Mouse (Mus musculus): Measurements from ENCODE around the gene Defb15.
A peak's percentile ranks its signal among the peaks of the same experiment; 100 is the strongest.
"Not testable (repeated sequence)": the region's sequence is repeated elsewhere in the genome, so short reads cannot be mapped to it uniquely, and the experiment has no call there.

The Defb15 gene

DNA sequence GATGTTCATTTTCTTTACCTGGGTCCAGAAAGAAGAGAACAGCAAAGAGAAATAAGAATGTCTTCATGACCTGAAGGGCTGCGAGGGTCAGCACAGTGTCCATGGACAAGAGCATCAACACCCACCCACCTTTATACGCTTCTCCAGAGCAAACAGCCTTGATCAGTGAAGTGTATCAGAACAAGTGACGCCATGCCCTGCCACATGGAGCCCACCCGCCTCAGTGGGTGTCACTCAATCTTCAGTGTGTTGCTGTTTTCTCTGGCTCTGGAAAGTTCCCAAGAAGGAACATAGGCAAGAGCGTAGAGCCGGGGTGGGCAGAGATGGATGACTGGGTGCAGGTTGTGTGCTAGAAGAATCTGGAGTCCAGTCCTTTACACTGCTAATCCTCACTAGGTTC, at the start of gene Defb15:
Gene Defb15 (minus strand): TSS at position 101 of the 400 bp plus-strand sequence.
- DNase-seq (ENCODE audit: low spot score) = no peak

- DNase-seq (ENCODE audit: low spot score) = no peak
Measured at GRCm38 (mm10) chr8:21981664-21982337, 49.3 kb upstream of the Defb15 start.

DNA sequence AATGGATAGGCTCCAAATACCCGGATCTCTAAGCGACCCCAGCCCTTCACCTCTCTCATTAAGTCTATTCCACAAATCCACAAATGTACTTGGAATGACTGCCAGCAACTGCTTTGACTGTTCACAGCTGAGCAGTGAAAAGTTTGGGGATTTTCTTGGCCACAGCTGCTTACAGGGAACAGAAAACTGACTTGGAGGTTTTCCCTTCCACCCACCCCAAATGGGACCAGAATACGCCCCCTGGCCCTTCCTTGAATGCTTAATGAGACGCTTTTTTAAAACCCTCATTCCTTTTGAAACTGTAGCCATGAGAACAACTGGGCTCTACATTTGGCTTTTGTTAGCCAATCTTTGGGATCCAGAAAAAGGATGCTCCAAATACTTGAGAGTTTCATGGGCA, 45.7 kb upstream of the Defb15 start:
- no peak for DNase-seq (ENCODE audit: low spot score)

DNA sequence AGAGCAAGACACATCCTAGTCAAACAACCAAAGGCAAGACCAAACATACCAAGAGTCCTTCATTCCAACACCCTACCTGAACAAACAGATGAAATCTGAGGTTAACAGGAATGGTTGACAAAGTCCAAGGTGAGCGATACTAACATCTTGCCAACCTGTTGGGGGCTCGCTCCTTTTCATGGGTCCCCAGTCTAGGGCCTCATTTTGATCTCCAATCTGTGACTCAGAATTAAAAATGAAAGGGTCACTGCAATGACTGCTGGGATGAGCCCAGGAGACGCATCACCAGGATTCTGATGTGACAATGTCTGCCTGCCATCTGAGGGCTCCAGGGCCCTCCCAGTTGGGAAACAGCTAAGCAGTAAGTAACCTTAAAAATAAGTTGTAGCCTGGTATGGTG, 37.0 kb upstream of the Defb15 start, which contains the start of gene Ccdc70:
Gene Ccdc70 (plus strand): TSS at position 301 of the 400 bp plus-strand sequence.
- DNase-seq (ENCODE audit: low spot score) = no peak

- no peak for DNase-seq (ENCODE audit: low spot score)
Measured at GRCm38 (mm10) chr8:21966646-21967045, 34.1 kb upstream of the Defb15 start.

- DNase-seq (ENCODE audit: low spot score) = no peak
Measured at GRCm38 (mm10) chr8:21958414-21958813, 25.9 kb upstream of the Defb15 start, which contains the start of gene Fam90a1a. TSS of gene Fam90a1a (plus strand) at chr8:21958714.

GRCm38 (mm10) chr8:21956336-21956735, 23.8 kb upstream of the Defb15 start:
- no peak for DNase-seq (ENCODE audit: low spot score)

DNA sequence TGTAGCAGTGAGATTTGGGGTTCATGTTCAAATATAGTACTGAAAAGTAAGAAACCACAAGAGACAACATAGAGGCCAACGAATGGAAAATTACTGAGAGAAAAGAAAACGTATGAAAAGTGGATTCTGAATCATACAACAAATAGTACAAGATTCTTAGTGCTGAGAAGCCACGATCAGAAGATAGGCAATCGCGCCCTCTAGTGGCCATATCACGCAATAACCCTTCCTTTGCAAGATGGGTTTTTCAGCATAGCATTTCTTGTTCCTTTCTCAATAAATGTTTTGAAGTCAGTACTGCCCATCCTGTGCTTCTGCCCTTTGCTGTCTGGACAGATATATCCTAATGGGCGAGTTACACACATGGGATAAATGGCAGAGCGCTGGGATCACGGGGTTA, 22.8 kb upstream of the Defb15 start:
- DNase-seq (ENCODE audit: low spot score) = peak; percentile 11

DNA sequence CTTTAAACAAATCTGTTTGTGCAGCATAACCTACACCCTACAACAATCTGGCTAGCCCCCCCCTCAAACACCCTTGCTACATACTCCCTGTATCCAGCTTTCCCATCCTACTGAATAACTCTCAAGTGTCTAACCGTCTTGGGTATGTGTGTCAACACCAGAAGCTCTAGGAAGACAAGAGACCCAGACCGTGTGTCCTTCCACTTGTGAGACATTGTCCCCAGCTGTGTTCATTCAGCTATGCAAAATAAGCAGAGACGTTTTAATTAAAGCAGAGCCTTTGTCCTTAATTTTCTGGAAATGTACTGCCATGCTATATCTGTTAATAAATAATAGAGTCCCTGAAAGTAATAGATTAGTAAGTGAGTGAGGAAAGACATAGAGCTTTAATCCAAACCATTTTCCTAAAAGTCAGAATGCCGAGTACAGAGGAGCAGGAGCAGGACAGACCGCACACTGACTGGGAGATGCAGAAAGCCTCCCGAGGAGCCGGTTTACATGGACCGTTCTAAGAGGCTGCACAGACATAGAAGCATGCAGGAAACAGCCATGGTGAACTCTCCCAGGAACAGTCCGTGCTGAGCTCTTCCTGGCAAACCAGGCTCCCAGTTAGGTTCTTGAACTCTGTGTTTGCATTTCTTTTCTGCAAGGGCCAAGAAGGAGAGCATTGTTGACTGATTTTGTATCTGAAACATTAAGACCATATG, 15.0 kb upstream of the Defb15 start:
- no peak for DNase-seq (ENCODE audit: low spot score)

DNA sequence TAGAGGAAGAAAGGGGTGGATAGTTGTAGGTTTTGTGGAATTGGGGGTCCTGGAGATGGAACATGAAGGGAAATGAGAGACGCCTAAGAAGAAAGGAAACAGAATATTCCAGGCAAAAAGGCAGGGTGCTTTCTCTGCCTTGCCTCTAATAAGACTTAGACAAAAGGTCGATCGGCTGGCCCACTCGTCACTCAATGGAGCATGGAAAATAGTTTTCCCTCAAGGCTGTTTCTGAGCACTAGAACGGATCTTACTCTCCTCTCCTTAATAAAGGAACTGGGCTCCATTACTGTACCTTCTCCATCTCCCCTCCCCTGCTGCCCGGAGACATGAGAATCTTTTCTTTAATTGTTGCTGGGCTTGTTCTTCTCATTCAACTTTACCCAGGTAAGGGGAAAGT, 14.0 kb upstream of the Defb15 start, which contains the start of gene Defb13:
Gene Defb13 (plus strand): TSS at position 301 of the 400 bp plus-strand sequence.
- DNase-seq (ENCODE audit: low spot score) = no peak

GRCm38 (mm10) chr8:21938052-21938451, 5.5 kb upstream of the Defb15 start, which contains the start of gene Defb35:
TSS of gene Defb35 (plus strand) at chr8:21938352.
- DNase-seq (ENCODE audit: low spot score) = not testable (repeated sequence)

- not testable (repeated sequence) for DNase-seq (ENCODE audit: low spot score)
Measured at GRCm38 (mm10) chr8:21930754-21931153, 1.8 kb downstream of the Defb15 start.

DNA sequence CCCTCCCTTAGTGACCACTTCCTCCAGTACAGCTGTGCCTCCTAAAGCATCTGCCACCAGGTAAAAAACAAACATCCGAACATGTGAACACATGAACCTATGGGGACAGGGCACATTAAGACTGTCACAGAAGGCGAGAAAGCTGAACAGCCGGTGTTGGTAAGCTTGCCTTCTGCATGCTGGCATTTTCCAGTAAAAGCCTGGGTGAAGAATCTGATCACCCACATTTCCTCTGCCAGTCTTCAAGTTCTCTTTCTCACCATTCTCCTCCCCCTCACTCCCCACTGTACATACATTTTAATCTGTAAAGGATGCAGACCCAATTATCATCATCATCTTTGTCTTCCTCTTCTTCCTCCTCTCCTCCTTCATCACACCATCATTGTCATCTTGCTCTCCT, 16.9 kb downstream of the Defb15 start:
- DNase-seq (ENCODE audit: low spot score) = no peak

DNA sequence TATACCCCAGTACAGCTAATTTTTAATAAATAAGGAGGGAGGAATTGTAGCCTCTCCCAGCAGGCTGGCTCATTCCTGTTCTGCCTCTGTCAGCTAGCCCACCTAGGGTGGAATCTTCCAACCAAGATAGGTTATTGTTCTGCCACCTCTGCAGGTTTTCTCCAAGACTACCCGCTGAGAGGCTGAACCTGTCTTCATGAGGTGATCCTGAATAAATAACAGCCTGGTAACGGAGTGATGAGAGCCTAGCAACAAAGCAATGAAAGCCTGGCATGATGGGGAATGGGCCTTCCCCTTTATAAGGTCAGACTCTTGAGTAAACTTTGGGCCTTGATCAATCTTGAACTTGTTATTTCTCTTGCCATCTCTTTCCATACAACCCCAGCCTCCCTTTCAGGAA, 20.0 kb downstream of the Defb15 start:
- DNase-seq (ENCODE audit: low spot score) = no peak

GRCm38 (mm10) chr8:21911931-21912330, 20.6 kb downstream of the Defb15 start:
- no peak for DNase-seq (ENCODE audit: low spot score)

- not testable (repeated sequence) for DNase-seq (ENCODE audit: low spot score)
Measured at GRCm38 (mm10) chr8:21906290-21906689, 26.2 kb downstream of the Defb15 start, which contains the start of gene Defb11. TSS of gene Defb11 (minus strand) at chr8:21906412.

DNA sequence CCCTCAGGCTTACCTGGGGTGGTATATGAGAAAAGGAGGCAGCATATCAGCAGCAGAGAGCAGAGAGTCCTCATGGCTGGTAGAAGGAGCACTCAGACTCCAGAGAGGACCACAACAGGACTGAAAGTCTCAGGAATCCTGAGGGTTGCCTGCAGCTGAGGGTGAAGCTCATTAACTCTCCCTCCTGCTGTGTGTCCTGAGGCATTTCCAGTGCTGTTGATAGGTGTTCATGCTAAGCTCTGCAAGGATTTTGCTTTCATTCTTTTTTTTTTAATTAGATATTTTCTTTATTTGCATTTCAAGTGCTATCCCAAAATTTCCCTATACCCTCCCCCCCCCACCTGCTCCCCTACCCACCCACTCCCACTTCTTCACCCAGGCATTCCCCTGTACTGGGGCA, 47.2 kb downstream of the Defb15 start, which contains the start of gene Defb9:
Gene Defb9 (minus strand): TSS at position 101 of the 400 bp plus-strand sequence.
- not testable (repeated sequence) for DNase-seq (ENCODE audit: low spot score)
